Mouse (Mus musculus) thymus, postnatal 36 days (tissue): ENCODE results near the gene Cplane1.

Experiments used
- DNase-seq, 2 experiments: peaks; one replicate each; pipeline ENCODE4 v3.0.0; 2022; ENCODE audit warnings: mixed read lengths in 2 of 2

Gene Cplane1

DNA sequence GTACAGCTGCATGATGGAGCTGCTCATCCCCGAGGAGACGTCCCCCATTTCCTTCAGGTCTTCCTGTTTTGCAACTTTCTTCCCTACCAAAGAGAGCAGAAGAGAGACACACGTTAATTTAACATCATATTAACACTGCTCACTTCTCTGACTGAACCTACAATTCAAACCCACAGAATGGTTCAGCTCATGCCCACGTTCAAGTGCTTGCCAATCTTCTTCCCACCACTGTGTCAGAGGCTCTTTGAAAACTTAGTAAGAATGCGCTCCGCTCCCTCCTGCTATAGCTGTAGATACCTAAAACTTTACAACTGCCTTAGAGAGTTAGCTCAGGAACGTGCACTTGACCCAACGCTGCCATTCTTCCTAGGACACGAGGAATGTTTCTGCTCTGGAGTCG, 134.0 kb downstream of the Cplane1 start:
- DNase-seq = no peak

DNA sequence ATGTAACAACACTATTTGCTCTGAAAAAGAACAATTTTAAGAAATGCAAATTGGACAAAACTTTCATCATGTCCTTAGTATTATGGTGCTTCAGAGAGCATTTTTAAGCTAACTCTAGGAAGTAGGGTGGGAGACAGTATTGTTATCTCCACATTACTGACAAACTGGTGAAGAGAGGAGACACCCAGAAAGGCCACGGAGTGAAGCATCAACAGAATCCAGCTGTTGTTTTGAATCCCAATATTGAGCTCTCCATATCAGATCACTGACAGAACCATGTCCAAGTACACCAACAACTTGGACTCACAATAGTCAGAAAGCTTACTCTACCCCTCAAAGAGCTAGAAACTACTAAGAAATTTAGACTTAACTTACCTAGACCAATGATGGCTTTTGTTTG, 136.6 kb downstream of the Cplane1 start:
- DNase-seq = no peak

DNA sequence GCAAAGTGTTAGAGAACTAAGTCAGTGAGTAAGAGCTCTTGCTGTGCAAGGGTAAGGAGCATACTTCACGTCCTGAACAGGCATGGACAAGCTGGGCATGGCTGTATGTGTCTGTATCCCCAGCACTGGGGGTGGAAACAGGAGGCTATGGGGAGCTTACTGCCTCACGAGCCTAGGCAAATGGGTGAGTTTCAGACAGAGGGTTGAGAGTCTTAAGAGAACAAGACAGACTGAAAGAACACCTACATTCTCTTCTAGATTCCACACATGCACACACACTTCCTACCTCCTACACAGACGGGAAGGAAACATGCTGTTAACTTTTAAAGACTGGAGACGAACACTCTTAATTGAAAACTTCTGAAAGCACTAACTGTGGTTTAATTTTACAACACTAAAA, 148.5 kb downstream of the Cplane1 start:
- no peak for DNase-seq

DNA sequence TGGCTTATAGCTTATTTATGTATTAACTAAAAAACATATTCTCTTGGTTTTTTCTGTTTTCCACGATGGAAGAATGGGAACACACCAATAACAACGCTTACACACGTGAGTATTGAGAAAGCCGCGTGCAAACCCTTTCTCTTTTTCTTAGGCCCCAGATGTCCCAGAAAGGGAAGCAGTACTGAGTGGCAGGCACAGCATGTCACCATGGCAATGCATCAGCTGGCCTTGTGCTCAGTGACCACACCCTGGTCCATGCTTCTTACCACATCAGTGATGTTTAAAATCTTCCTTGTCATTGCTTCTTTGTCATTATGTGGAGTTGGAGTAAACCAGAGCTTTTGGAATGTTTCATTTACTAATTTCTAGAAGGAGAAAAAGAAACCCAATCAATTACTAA, 150.3 kb downstream of the Cplane1 start:
- no peak for DNase-seq
